Mouse (Mus musculus): ENCODE measurements around the gene Swsap1. TPM values are rescaled to one million over a fixed set of nuclear protein-coding genes. Genes with fewer than 3 reads are reported as not detected.

The Swsap1 gene
- polyA plus RNA-seq, 1 experiment, result 8.5 TPM

DNA sequence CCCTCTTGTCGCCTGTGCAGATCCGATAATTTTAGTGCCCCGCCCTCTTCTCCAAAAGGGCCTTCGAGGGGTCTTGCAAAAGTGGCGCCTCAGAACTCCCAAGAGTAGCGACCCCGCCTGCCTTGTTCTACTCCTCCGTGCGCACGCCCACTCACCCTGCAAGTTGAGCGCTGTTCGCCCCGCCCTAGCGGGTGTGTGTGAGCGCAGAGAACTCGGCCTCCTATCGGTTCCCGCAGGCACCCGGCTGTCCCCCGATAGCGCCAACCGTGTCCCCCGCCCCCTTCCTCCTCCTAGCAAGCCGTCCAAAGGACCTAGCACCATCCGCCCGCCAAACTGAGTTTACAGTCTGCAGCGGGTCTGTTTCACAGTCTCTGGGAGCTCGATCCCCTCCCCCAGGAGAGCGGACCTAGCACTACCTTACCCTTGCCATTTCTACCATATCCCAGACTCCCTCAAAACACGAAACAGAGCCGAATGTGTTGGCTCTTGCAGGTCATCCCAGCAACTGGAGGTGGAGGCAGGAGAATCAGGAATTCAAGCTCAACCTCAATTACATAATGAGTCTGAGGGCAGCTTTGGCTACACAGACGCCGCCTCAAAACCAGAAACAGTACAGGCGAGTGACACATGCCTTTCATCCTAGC is 7.0 kb downstream of the Swsap1 start:
- H3K9me3 ChIP-seq (replicated peaks; ENCODE audit: control insufficient read depth, insufficient read depth, low read length, poor library complexity, severe bottlenecking), result no peaks in the 10 kb centered on the region

DNA sequence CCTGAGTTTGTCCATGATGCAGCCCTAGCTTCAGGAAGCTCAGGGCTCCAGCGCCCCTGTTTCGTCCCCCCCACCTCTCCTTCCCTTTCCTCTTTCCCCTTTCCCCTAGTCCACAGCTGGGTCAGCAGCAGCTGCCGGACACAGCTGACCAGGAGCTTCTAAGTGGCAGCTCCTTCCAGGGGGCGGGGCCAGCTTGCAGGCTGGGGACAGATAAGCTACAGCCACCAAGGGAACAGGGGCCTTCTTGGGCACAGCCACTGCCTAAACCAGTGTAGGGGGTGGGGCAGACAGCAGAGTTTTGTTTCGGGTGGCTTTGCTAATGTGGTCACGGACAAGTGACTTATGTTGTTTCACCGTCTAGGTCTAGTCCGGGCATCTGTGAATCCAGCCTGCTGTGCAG is 7.9 kb downstream of the Swsap1 start, which contains the start of gene Epor:
Gene Epor (minus strand): TSS at position 90 of the 400 bp plus-strand sequence.
- Histone ChIP-seq H3K27me3 (ENCODE audit: control insufficient read depth, insufficient read depth, low read length, poor library complexity, severe bottlenecking) (no peaks in the 10 kb centered on the region), H3K4me1 (ENCODE audit: control insufficient read depth, insufficient read depth, low read length) (no peaks in the 10 kb centered on the region), H3K9me3 (replicated peaks; ENCODE audit: control insufficient read depth, insufficient read depth, low read length, poor library complexity, severe bottlenecking) (no peaks in the 10 kb centered on the region), H3K36me3 (ENCODE audit: control insufficient read depth, insufficient read depth, low read length, poor library complexity, severe bottlenecking) (no peaks in the 10 kb centered on the region), H3K27ac (ENCODE audit: insufficient read depth, low read length) (no peak within 1 kb of the TSS), H3K9ac (ENCODE audit: low read depth, poor library complexity, severe bottlenecking) (peak within 1 kb of the TSS; percentile 34; the same call in 1 of the 2 replicates), H3K4me3 (ENCODE audit: low read depth, low read length) (peak within 1 kb of the TSS; percentile 66)
- TF ChIP-seq EP300 (IDR thresholded peaks at IDR 0.05; ENCODE audit: insufficient read depth, low read depth, low read length) (no peak), CTCF (IDR thresholded peaks at IDR 0.05; ENCODE audit: low read depth, low read length) (no peak), POLR2A (IDR thresholded peaks at IDR 0.05; ENCODE audit: insufficient read depth, low read length) (no peak)

More for the DNA sequence above, 7.0 kb downstream of the Swsap1 start:
- TF ChIP-seq EP300 (IDR thresholded peaks at IDR 0.05; ENCODE audit: insufficient read depth, low read depth, low read length), result no peak
- no peaks in the 10 kb centered on the region for H3K27me3 ChIP-seq (ENCODE audit: control insufficient read depth, insufficient read depth, low read length, poor library complexity, severe bottlenecking)
- peak overlapping the region; percentile 34 for H3K9ac ChIP-seq (ENCODE audit: low read depth, poor library complexity, severe bottlenecking)
- H3K27ac ChIP-seq (ENCODE audit: insufficient read depth, low read length), result no peak overlapping the region
- peak overlapping the region; percentile 66 for H3K4me3 ChIP-seq (ENCODE audit: low read depth, low read length)
- no peaks in the 10 kb centered on the region for H3K4me1 ChIP-seq (ENCODE audit: control insufficient read depth, insufficient read depth, low read length)
- H3K36me3 ChIP-seq (ENCODE audit: control insufficient read depth, insufficient read depth, low read length, poor library complexity, severe bottlenecking), result no peaks in the 10 kb centered on the region

DNA sequence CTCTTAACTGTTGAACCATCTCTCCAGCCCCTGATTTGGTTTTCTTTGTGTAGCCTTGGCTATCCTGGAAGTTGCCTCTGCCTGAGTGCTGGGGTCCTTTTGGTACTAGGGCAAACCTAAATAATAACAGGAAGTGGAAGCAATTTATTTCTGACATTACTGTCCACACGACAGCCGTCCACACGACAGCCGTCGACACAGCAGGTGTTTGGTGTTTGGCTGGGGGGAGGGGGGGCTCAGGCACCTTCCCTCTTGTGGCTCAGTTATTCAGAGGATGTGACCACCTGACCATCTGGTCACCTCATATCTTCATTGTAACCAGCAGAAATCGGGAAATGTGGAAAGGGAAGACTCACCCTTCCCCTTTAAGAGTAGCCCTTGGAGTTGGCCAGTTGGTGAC is 13.3 kb downstream of the Swsap1 start:
- H3K4me1 ChIP-seq (ENCODE audit: control insufficient read depth, insufficient read depth, low read length), result peaks cover 2% of the 10 kb centered on the region
- no peak overlapping the region for H3K4me3 ChIP-seq (ENCODE audit: low read depth, low read length)
- no peak overlapping the region for H3K9ac ChIP-seq (ENCODE audit: low read depth, poor library complexity, severe bottlenecking)
- no peak overlapping the region for H3K27ac ChIP-seq (ENCODE audit: insufficient read depth, low read length)
- no peaks in the 10 kb centered on the region for H3K9me3 ChIP-seq (replicated peaks; ENCODE audit: control insufficient read depth, insufficient read depth, low read length, poor library complexity, severe bottlenecking)
- no peaks in the 10 kb centered on the region for H3K27me3 ChIP-seq (ENCODE audit: control insufficient read depth, insufficient read depth, low read length, poor library complexity, severe bottlenecking)
- TF ChIP-seq POLR2A (IDR thresholded peaks at IDR 0.05; ENCODE audit: insufficient read depth, low read length), result no peak
- no peak for TF ChIP-seq CTCF (IDR thresholded peaks at IDR 0.05; ENCODE audit: low read depth, low read length)
- TF ChIP-seq EP300 (IDR thresholded peaks at IDR 0.05; ENCODE audit: insufficient read depth, low read depth, low read length), result no peak
- no peaks in the 10 kb centered on the region for H3K36me3 ChIP-seq (ENCODE audit: control insufficient read depth, insufficient read depth, low read length, poor library complexity, severe bottlenecking)

DNA sequence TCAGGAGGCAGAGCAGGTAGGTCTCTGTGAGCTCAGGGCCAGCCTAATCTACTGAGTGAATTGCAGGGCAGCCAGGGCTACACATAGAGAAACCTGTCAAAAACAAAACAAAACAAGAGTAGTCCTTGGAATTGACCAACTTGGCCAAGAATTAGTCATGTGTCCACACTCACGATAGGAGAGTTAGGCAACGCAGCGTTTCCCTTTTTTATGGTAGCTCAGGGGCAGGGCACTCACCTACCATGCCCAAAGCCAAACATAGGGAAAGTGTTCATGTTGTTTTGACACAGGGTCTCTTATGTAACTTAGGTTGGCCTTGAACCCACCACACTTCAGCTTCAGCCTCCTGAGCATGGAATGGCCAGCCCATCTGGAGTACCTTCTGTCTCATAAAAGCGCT is 13.7 kb downstream of the Swsap1 start:
- H3K27ac ChIP-seq (ENCODE audit: insufficient read depth, low read length), result no peak overlapping the region
- H3K27me3 ChIP-seq (ENCODE audit: control insufficient read depth, insufficient read depth, low read length, poor library complexity, severe bottlenecking), result no peaks in the 10 kb centered on the region
- no peak overlapping the region for H3K4me3 ChIP-seq (ENCODE audit: low read depth, low read length)
- no peak overlapping the region for H3K9ac ChIP-seq (ENCODE audit: low read depth, poor library complexity, severe bottlenecking)
- no peaks in the 10 kb centered on the region for H3K36me3 ChIP-seq (ENCODE audit: control insufficient read depth, insufficient read depth, low read length, poor library complexity, severe bottlenecking)
- no peaks in the 10 kb centered on the region for H3K9me3 ChIP-seq (replicated peaks; ENCODE audit: control insufficient read depth, insufficient read depth, low read length, poor library complexity, severe bottlenecking)
- no peak for TF ChIP-seq POLR2A (IDR thresholded peaks at IDR 0.05; ENCODE audit: insufficient read depth, low read length)
- peaks cover 2% of the 10 kb centered on the region for H3K4me1 ChIP-seq (ENCODE audit: control insufficient read depth, insufficient read depth, low read length)

DNA sequence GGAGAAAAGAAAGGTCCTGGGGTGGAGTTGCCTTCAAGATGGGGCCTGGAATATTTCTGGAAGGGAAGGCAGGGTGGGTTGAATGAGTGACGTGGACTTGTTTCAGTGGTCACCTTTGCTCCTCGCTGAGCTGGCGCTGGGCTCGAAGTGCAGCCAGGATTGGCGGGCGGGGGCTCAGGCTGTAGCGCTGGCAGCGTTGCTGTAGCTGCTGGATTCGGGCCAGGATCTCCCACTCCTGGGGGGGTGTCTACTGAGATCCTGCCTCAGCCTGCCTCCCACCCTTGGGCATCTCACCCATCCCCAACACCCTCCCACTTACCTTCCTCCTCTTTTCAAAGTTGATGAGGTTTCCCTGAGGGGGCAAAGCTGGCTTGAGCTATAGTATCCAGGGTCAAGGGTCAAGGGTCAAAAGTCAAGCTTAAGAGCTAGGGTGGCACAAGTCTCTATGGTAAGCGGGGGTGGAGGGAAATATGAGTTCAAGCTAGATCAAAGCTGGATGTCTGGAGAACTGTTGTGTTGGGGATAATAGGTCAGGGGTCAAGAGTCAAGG is 21.1 kb downstream of the Swsap1 start:
- H3K9me3 ChIP-seq (replicated peaks; ENCODE audit: control insufficient read depth, insufficient read depth, low read length, poor library complexity, severe bottlenecking), result no peaks in the 10 kb centered on the region
- no peak overlapping the region for H3K9ac ChIP-seq (ENCODE audit: low read depth, poor library complexity, severe bottlenecking)
- TF ChIP-seq CTCF (IDR thresholded peaks at IDR 0.05; ENCODE audit: low read depth, low read length) (no peak), EP300 (IDR thresholded peaks at IDR 0.05; ENCODE audit: insufficient read depth, low read depth, low read length) (no peak), POLR2A (IDR thresholded peaks at IDR 0.05; ENCODE audit: insufficient read depth, low read length) (no peak)
- H3K4me1 ChIP-seq (ENCODE audit: control insufficient read depth, insufficient read depth, low read length), result peaks cover 3% of the 10 kb centered on the region
- no peaks in the 10 kb centered on the region for H3K27me3 ChIP-seq (ENCODE audit: control insufficient read depth, insufficient read depth, low read length, poor library complexity, severe bottlenecking)
- no peaks in the 10 kb centered on the region for H3K36me3 ChIP-seq (ENCODE audit: control insufficient read depth, insufficient read depth, low read length, poor library complexity, severe bottlenecking)
- H3K4me3 ChIP-seq (ENCODE audit: low read depth, low read length), result no peak overlapping the region
- H3K27ac ChIP-seq (ENCODE audit: insufficient read depth, low read length), result no peak overlapping the region

DNA sequence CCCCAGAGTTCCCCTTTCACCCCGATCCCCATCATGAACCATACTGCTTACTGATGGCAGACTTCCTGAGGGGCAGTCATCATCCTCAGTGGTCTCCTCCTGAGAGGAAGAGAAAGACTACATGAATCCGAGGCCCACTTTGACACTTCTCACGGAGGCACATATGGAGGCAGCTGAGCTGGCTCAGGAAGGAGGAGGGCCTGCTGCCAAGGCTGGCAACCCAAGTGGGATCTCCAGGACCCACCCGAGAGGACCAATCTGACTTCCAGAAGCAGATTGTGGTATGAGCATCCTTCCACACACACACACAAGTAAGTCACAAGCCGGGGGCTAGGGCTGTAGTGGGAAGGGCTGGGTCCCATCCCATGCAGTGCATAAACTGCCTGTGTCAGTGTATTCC is 21.8 kb downstream of the Swsap1 start:
- TF ChIP-seq EP300 (IDR thresholded peaks at IDR 0.05; ENCODE audit: insufficient read depth, low read depth, low read length), result no peak
- no peak for TF ChIP-seq POLR2A (IDR thresholded peaks at IDR 0.05; ENCODE audit: insufficient read depth, low read length)
- Histone ChIP-seq H3K36me3 (ENCODE audit: control insufficient read depth, insufficient read depth, low read length, poor library complexity, severe bottlenecking) (no peaks in the 10 kb centered on the region), H3K4me1 (ENCODE audit: control insufficient read depth, insufficient read depth, low read length) (peaks cover 3% of the 10 kb centered on the region), H3K4me3 (ENCODE audit: low read depth, low read length) (no peak overlapping the region), H3K27me3 (ENCODE audit: control insufficient read depth, insufficient read depth, low read length, poor library complexity, severe bottlenecking) (no peaks in the 10 kb centered on the region), H3K9ac (ENCODE audit: low read depth, poor library complexity, severe bottlenecking) (no peak overlapping the region), H3K27ac (ENCODE audit: insufficient read depth, low read length) (no peak overlapping the region), H3K9me3 (replicated peaks; ENCODE audit: control insufficient read depth, insufficient read depth, low read length, poor library complexity, severe bottlenecking) (no peaks in the 10 kb centered on the region)
